Mouse (Mus musculus) neutrophil, adult 65 days (primary cell): ENCODE data around the gene Galnt17. TPM values are rescaled to one million over a fixed set of nuclear protein-coding genes. Genes with fewer than 3 reads are reported as not detected.

Experiments used
- total RNA-seq: library from RNA; stranded (reverse); gene quantifications from 2 replicates; pipeline ENCODE4 v1.2.4, GENCODE M21; 2023

The Galnt17 gene
- total RNA-seq, result not detected in 2 replicates

GRCm38 (mm10) chr5:131308397-131308796 is at the start of gene Galnt17:
Gene Galnt17 (minus strand): TSS chr5:131308497.

